Mouse (Mus musculus) left cerebral cortex, postnatal 4 days (tissue): ENCODE measurements at regions not wholly inside any gene's neighbourhood (a gene's known extent, or its start where the extent isn't known, plus 50 kb on each side); places are given as distances from the start of the nearest gene placed in this dataset.

Experiments used
- DNase-seq: peaks from one replicate; pipeline ENCODE4 v3.0.0-alpha.2; 2022
- intact Hi-C: fragments of 180-260 bp; cut with DNase I; formaldehyde crosslinking; loops from one replicate; pipeline ENCODE4 v1.15.1; 2025

- intact Hi-C loops = no loop called here
- DNase-seq = no peak
These were observed 115.3 kb upstream of the Arhgap28 start for GRCm38 (mm10) chr17:68119055-68119698.

GRCm38 (mm10) chr17:68120230-68120629, 116.3 kb upstream of the Arhgap28 start:
- intact Hi-C loops = no loop called here
- DNase-seq = no peak

GRCm38 (mm10) chr17:68120744-68121143, 116.8 kb upstream of the Arhgap28 start:
- no peak for DNase-seq

GRCm38 (mm10) chr17:68134373-68134772, 130.5 kb upstream of the Arhgap28 start:
- DNase-seq = no peak
- intact Hi-C loops = no loop called here

More at GRCm38 (mm10) chr17:68120744-68121143, 116.8 kb upstream of the Arhgap28 start:
- intact Hi-C loops = no loop called here

GRCm38 (mm10) chr17:68135436-68135835, 131.5 kb upstream of the Arhgap28 start:
- no peak for DNase-seq
- intact Hi-C loops = no loop called here

- no peak for DNase-seq
- intact Hi-C loops = no loop called here
These were observed 130.3 kb upstream of the L3mbtl4 start for GRCm38 (mm10) chr17:68143307-68143706.

- DNase-seq = no peak
- intact Hi-C loops = no loop called here
These were observed 124.3 kb upstream of the L3mbtl4 start for GRCm38 (mm10) chr17:68149237-68149792.

- intact Hi-C loops = no loop called here
These were observed 121.0 kb upstream of the L3mbtl4 start for GRCm38 (mm10) chr17:68152438-68153120.

GRCm38 (mm10) chr17:68154879-68155278, 118.7 kb upstream of the L3mbtl4 start:
- DNase-seq = no peak
- intact Hi-C loops = no loop called here

More at GRCm38 (mm10) chr17:68152438-68153120, 121.0 kb upstream of the L3mbtl4 start:
- no peak for DNase-seq

- intact Hi-C loops = no loop called here
- peak; percentile 69 for DNase-seq
These were observed 115.4 kb upstream of the L3mbtl4 start for GRCm38 (mm10) chr17:68158172-68158651.

- no peak for DNase-seq
- intact Hi-C loops = loop anchor here (10.0 kb wide), 1 partner anchor 146 kb away; no protein-coding TSS in a partner anchor
These were observed 112.5 kb upstream of the L3mbtl4 start for GRCm38 (mm10) chr17:68161107-68161506.

- intact Hi-C loops = loop anchor here (10.0 kb wide), 1 partner anchor 149 kb away; no protein-coding TSS in a partner anchor
- DNase-seq = peak; percentile 11
These were observed 110.1 kb upstream of the L3mbtl4 start for GRCm38 (mm10) chr17:68163545-68163944.

- no peak for DNase-seq
- intact Hi-C loops = loop anchor here (5.0 to 10.0 kb wide), 3 partner anchors 150 to 292 kb away; no protein-coding TSS in a partner anchor
These were observed 108.9 kb upstream of the L3mbtl4 start for GRCm38 (mm10) chr17:68164666-68165065.

GRCm38 (mm10) chr17:68165171-68165825, 108.3 kb upstream of the L3mbtl4 start:
- intact Hi-C loops = loop anchor here (5.0 to 10.0 kb wide), 3 partner anchors 150 to 293 kb away; no protein-coding TSS in a partner anchor
- DNase-seq = no peak

GRCm38 (mm10) chr17:68166397-68166796, 107.2 kb upstream of the L3mbtl4 start:
- no peak for DNase-seq
- intact Hi-C loops = loop anchor here (5.0 to 10.0 kb wide), 3 partner anchors 152 to 294 kb away; no protein-coding TSS in a partner anchor

- DNase-seq = no peak
- intact Hi-C loops = loop anchor here (10.0 kb wide), 1 partner anchor 932 kb away; no protein-coding TSS in a partner anchor
These were observed 100.8 kb upstream of the L3mbtl4 start for GRCm38 (mm10) chr17:68172838-68173237.

- intact Hi-C loops = loop anchor here (5.0 to 10.0 kb wide), 2 partner anchors 676 to 928 kb away; no protein-coding TSS in a partner anchor
- DNase-seq = peak; percentile 68
These were observed 96.9 kb upstream of the L3mbtl4 start for GRCm38 (mm10) chr17:68176611-68177165.

- peak; percentile 69 for DNase-seq
- intact Hi-C loops = loop anchor here (5.0 to 10.0 kb wide), 2 partner anchors 674 to 927 kb away; no protein-coding TSS in a partner anchor
These were observed 95.8 kb upstream of the L3mbtl4 start for GRCm38 (mm10) chr17:68177835-68178234.

- intact Hi-C loops = no loop called here
- DNase-seq = no peak
These were observed 88.2 kb upstream of the L3mbtl4 start for GRCm38 (mm10) chr17:68185385-68185784.

GRCm38 (mm10) chr17:68189888-68190287, 83.7 kb upstream of the L3mbtl4 start:
- intact Hi-C loops = no loop called here

More at GRCm38 (mm10) chr17:68189888-68190287, 83.7 kb upstream of the L3mbtl4 start:
- no peak for DNase-seq
